Comparison of ENCODE assay signal across 24 mouse cellular contexts in the genomic region with DNA sequence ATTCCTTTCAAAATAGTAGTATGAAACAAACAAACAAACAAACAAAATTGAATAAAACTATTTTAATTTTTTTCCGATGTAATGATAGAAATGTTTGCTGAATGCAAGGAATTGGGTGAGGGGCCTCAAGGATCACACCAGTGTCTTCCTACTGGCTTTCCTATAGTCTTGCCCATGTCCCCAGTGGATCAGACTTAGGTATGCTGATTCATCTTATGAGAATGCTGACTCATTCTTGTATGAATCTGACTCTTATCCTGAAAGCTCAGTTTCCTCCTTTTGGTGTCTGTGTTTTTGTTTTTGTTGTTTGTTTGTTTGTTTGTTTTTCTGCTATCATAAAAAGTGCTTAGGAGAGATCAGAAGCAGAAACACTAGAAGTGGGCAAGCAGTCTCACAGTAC.
"Had no signal": no experiment of that assay in that cellular context is flagged by ENCODE, and none has a peak within 500 bp of the region (broad histone marks: within the 10 kb centered on the region; RNA-seq: fewer than 3 reads in every experiment).

No protein-coding gene starts in this region.

- H3K27me3 ChIP-seq: hindbrain, embryonic 12.5 days; intestine, embryonic 15.5 days; limb, embryonic 13.5 days; limb, embryonic 15.5 days; liver, embryonic 12.5 days had no signal

- H3K36me3 ChIP-seq: heart, embryonic 10.5 days; hindbrain, embryonic 10.5 days; hindbrain, embryonic 12.5 days; intestine, embryonic 15.5 days; limb, embryonic 13.5 days; limb, embryonic 15.5 days; liver, embryonic 12.5 days had no signal

- H3K27ac ChIP-seq: gastrocnemius, adult 2 months; heart, embryonic 10.5 days; hindbrain, embryonic 10.5 days; hindbrain, embryonic 12.5 days; hindbrain, embryonic 14.5 days; intestine, embryonic 15.5 days; layer of hippocampus, adult 2 months; limb, embryonic 13.5 days; limb, embryonic 15.5 days; liver, embryonic 12.5 days; liver, embryonic 14.5 days had no signal

- ATAC-seq: hindbrain, embryonic 16.5 days; inflammation-experienced regulatory T-cells, adult 6 months; intestine, embryonic 15.5 days; intestine, postnatal 0 days; liver, embryonic 12.5 days had no signal

- H3K4me2 ChIP-seq: hindbrain, embryonic 12.5 days; hindbrain, embryonic 14.5 days; intestine, embryonic 15.5 days; limb, embryonic 13.5 days; limb, embryonic 15.5 days; liver, embryonic 12.5 days had no signal

- H3K4me3 ChIP-seq: gastrocnemius, adult 2 months; heart, embryonic 10.5 days; hindbrain, embryonic 10.5 days; hindbrain, embryonic 12.5 days; intestine, embryonic 15.5 days; layer of hippocampus, adult 2 months; limb, embryonic 13.5 days; limb, embryonic 15.5 days; liver, embryonic 12.5 days had no signal

- H3K9ac ChIP-seq: hindbrain, embryonic 12.5 days; hindbrain, embryonic 14.5 days; intestine, embryonic 15.5 days; limb, embryonic 13.5 days; limb, embryonic 15.5 days; liver, embryonic 12.5 days; liver, embryonic 14.5 days had no signal

- H3K9me3 ChIP-seq: hindbrain, embryonic 10.5 days; hindbrain, embryonic 12.5 days; intestine, embryonic 15.5 days; limb, embryonic 13.5 days; limb, embryonic 15.5 days; liver, embryonic 12.5 days had no signal

- DNase-seq: gastrocnemius, adult 2 months; gastrocnemius, postnatal 10 days; gastrocnemius, postnatal 25 days; heart, adult 18-20 months; heart, postnatal 10 days; kidney, adult 18-20 months; kidney, adult 8-10 months; kidney, postnatal 10 days; kidney, postnatal 25 days; kidney, postnatal 4 days; left cerebral cortex, postnatal 4 days had no signal

- H3K4me1 ChIP-seq: heart, embryonic 10.5 days; hindbrain, embryonic 10.5 days; intestine, embryonic 15.5 days; limb, embryonic 15.5 days; liver, embryonic 12.5 days had no signal
